Mouse (Mus musculus) heart, postnatal 0 days (tissue): Measurements from ENCODE around the gene Gm7247.

Source experiments
- CTCF ChIP-seq: IDR thresholded peaks from 2 replicates; pipeline ENCODE4 v1.5.1; 2016; ENCODE audit warnings: antibody characterized with exemption, control low read depth, low read depth
- EP300 ChIP-seq: IDR thresholded peaks from 2 replicates; pipeline ENCODE4 v1.6.1; 2016; ENCODE audit warnings: antibody characterized with exemption, low read depth

DNA sequence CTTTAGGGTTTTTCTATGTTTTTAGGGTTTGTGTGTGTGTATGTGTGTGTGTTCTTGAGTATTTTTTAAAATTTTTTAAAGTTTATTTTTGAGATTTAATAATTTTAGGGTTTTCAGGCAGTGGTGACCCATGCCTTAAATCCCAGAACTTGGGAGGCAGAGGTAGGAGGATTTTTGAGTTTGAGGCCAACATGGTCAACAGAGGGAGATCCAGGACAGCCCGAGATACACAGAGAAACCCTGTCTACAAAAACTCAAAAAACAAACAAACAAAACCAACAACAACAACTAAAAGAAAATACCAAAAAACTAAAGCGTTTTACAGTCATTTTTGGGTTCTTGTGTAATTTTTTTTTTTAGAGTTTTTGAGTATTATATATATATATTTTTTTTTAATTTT lies 134.2 kb downstream of the Gm7247 start:
- no peak for TF ChIP-seq CTCF
- TF ChIP-seq EP300: no peak
